Comparison of ENCODE assay signal across 32 mouse cellular contexts in the genomic region with DNA sequence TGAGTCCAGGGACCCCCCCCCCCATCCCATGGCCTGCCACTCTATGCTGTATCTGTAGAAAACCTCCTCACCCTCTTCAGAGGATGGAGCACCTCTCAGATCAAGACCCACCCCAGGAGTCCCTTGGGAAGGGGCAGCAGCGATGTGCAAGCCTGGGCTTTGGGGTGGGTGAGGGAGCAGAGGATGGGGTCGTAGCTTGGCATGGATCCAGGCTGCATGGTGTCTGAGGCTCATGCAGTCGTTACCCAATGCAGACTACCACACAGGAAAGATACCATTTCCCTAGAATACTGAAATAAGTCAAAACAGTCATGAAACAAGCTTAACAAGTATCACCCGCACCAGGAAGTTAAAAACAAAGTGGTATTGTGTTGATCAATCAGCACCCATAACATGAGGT. TPM values are rescaled to one million over a fixed set of nuclear protein-coding genes. Genes with fewer than 3 reads are reported as not detected.
DNase-seq lines count a peak whose midpoint lies in the region; ATAC-seq lines count a peak whose summit lies in the region.
"Had no signal": no experiment of that assay in that cellular context is flagged by ENCODE, and none has a peak within 500 bp of the region (broad histone marks: within the 10 kb centered on the region; RNA-seq: fewer than 3 reads in every experiment).

No protein-coding gene starts in this region.

- no peaks in the 10 kb centered on the region for H3K27me3 ChIP-seq in embryonic facial prominence, embryonic 14.5 days (replicated peaks; ENCODE audit: control insufficient read depth, insufficient read depth, low read length)
- no peaks in the 10 kb centered on the region for H3K27me3 ChIP-seq in embryonic facial prominence, embryonic 10.5 days (replicated peaks; ENCODE audit: low read depth, poor library complexity, severe bottlenecking)
- no peaks in the 10 kb centered on the region for H3K27me3 ChIP-seq in lung, embryonic 15.5 days
- H3K27me3 ChIP-seq: heart, embryonic 15.5 days; hindbrain, embryonic 13.5 days; limb, embryonic 13.5 days; liver, embryonic 12.5 days; midbrain, embryonic 13.5 days; neural tube, embryonic 13.5 days had no signal

- WGBS in embryonic facial prominence, embryonic 14.5 days: 66% methylated on average over 4 of the region's 4 CpGs
- WGBS in embryonic facial prominence, embryonic 10.5 days: 71% methylated on average over 4 of the region's 4 CpGs
- 64% methylated on average over 4 of the region's 4 CpGs for WGBS in lung, embryonic 15.5 days

- H3K4me1 ChIP-seq in embryonic facial prominence, embryonic 14.5 days (ENCODE audit: control insufficient read depth, insufficient read depth, low read length): no peaks in the 10 kb centered on the region
- no peaks in the 10 kb centered on the region for H3K4me1 ChIP-seq in embryonic facial prominence, embryonic 10.5 days
- H3K4me1 ChIP-seq in lung, embryonic 15.5 days: no peaks in the 10 kb centered on the region
- H3K4me1 ChIP-seq: forebrain, embryonic 10.5 days; heart, embryonic 10.5 days; heart, embryonic 15.5 days; hindbrain, embryonic 13.5 days; limb, embryonic 13.5 days; liver, embryonic 12.5 days; midbrain, embryonic 13.5 days; neural tube, embryonic 13.5 days had no signal

- no peak overlapping the region for H3K9ac ChIP-seq in embryonic facial prominence, embryonic 14.5 days (ENCODE audit: low read depth, low read length)
- no peak overlapping the region for H3K9ac ChIP-seq in lung, embryonic 15.5 days
- H3K9ac ChIP-seq: forebrain, postnatal 0 days; heart, embryonic 15.5 days; hindbrain, embryonic 13.5 days; limb, embryonic 13.5 days; liver, embryonic 12.5 days; liver, postnatal 0 days; midbrain, embryonic 13.5 days; neural tube, embryonic 13.5 days had no signal

- ATAC-seq in embryonic facial prominence, embryonic 14.5 days (ENCODE audit: low read depth): peak; percentile 10; the same call in 1 of the 2 replicates
- ATAC-seq in lung, embryonic 15.5 days (ENCODE audit: borderline replicate concordance, extremely low read depth, low FRiP score, low TSS enrichment): peak; percentile 4; the same call in 1 of the 2 replicates
- ATAC-seq in granulocyte monocyte progenitor cell, adult 5-6 weeks (replicated peaks; ENCODE audit: poor library complexity, severe bottlenecking): peak; percentile 21
- ATAC-seq: forebrain, postnatal 0 days; intestine, embryonic 16.5 days; liver, embryonic 12.5 days; liver, postnatal 0 days; midbrain, embryonic 13.5 days had no signal

- H3K4me2 ChIP-seq in embryonic facial prominence, embryonic 14.5 days (ENCODE audit: low read depth, low read length): no peak overlapping the region
- H3K4me2 ChIP-seq in lung, embryonic 15.5 days: no peak overlapping the region
- H3K4me2 ChIP-seq: heart, embryonic 15.5 days; hindbrain, embryonic 13.5 days; limb, embryonic 13.5 days; liver, embryonic 12.5 days; midbrain, embryonic 13.5 days; neural tube, embryonic 13.5 days had no signal

- H3K9me3 ChIP-seq in embryonic facial prominence, embryonic 14.5 days (ENCODE audit: control insufficient read depth, low read length): peaks cover 93% of the 10 kb centered on the region
- H3K9me3 ChIP-seq in embryonic facial prominence, embryonic 10.5 days: peaks cover 96% of the 10 kb centered on the region
- H3K9me3 ChIP-seq in lung, embryonic 15.5 days: peaks cover 19% of the 10 kb centered on the region

- H3K4me3 ChIP-seq in embryonic facial prominence, embryonic 14.5 days (ENCODE audit: low read depth, low read length): no peak overlapping the region
- H3K4me3 ChIP-seq in embryonic facial prominence, embryonic 10.5 days: no peak overlapping the region
- no peak overlapping the region for H3K4me3 ChIP-seq in lung, embryonic 15.5 days
- H3K4me3 ChIP-seq: forebrain, embryonic 10.5 days; heart, embryonic 10.5 days; heart, embryonic 15.5 days; hindbrain, embryonic 13.5 days; limb, embryonic 13.5 days; liver, embryonic 12.5 days; midbrain, embryonic 13.5 days; neural tube, embryonic 13.5 days had no signal

- no peaks in the 10 kb centered on the region for H3K36me3 ChIP-seq in embryonic facial prominence, embryonic 14.5 days (ENCODE audit: control insufficient read depth, insufficient read depth, low read length)
- H3K36me3 ChIP-seq in embryonic facial prominence, embryonic 10.5 days (replicated peaks): no peaks in the 10 kb centered on the region
- no peaks in the 10 kb centered on the region for H3K36me3 ChIP-seq in lung, embryonic 15.5 days
- H3K36me3 ChIP-seq: forebrain, embryonic 10.5 days; heart, embryonic 10.5 days; heart, embryonic 15.5 days; hindbrain, embryonic 13.5 days; limb, embryonic 13.5 days; liver, embryonic 12.5 days; midbrain, embryonic 13.5 days; neural tube, embryonic 13.5 days had no signal

- no peak for DNase-seq in embryonic facial prominence, embryonic 14.5 days (ENCODE audit: low spot score)
- DNase-seq in embryonic facial prominence, embryonic 10.5 days (ENCODE audit: low spot score): no peak
- DNase-seq in lung, adult 18-20 months: no peak
- DNase-seq in MN1 (ENCODE audit: low spot score): no peak
- DNase-seq in urinary bladder, postnatal 25 days (ENCODE audit: low spot score): no peak
- DNase-seq: adrenal gland, postnatal 25 days; cerebellum, adult 18-20 months; forebrain, postnatal 0 days; gastrocnemius, postnatal 10 days; kidney, adult 8-10 months; layer of hippocampus, adult 9-11 months; liver, postnatal 0 days; lung, postnatal 10 days had no signal

- no peak overlapping the region for H3K27ac ChIP-seq in embryonic facial prominence, embryonic 14.5 days (replicated peaks; ENCODE audit: low read depth, low read length)
- no peak overlapping the region for H3K27ac ChIP-seq in embryonic facial prominence, embryonic 10.5 days (replicated peaks)
- H3K27ac ChIP-seq in lung, embryonic 15.5 days: no peak overlapping the region
- H3K27ac ChIP-seq: forebrain, embryonic 10.5 days; heart, embryonic 10.5 days; heart, embryonic 15.5 days; hindbrain, embryonic 13.5 days; kidney, postnatal 0 days; limb, embryonic 13.5 days; liver, embryonic 12.5 days; macrophage; midbrain, embryonic 13.5 days; neural tube, embryonic 13.5 days had no signal

RNA-seq across cellular contexts. Expression of a gene that starts 21.9 kb away (rescaled TPM):
- polyA plus RNA-seq in embryonic facial prominence, embryonic 14.5 days (2014; fragmentation: Nextera tagmentation; extraction: Ambion mirVana): 1.7 and 2.2 TPM in 2 replicates
- 1.0 and 1.1 TPM in 2 replicates for polyA plus RNA-seq in embryonic facial prominence, embryonic 10.5 days (2016; fragmentation: Nextera tagmentation; extraction: Ambion mirVana)
- polyA plus RNA-seq in lung, embryonic 15.5 days (2015; fragmentation: Nextera tagmentation; extraction: Ambion mirVana): 0.90 and 1.1 TPM in 2 replicates
- 0.34 TPM in 1 of 2 replicates, not detected in the other for total RNA-seq in granulocyte monocyte progenitor cell, adult 5-6 weeks (2014; fragmentation: Nextera tagmentation)
- total RNA-seq in granulocyte monocyte progenitor cell, adult 5-6 weeks (2017): 0.10 and 0.13 TPM in 2 replicates
- total RNA-seq: forebrain, postnatal 0 days had no signal

RNA-seq across cellular contexts. Expression of a gene that starts 28.8 kb away (rescaled TPM):
- polyA plus RNA-seq in embryonic facial prominence, embryonic 14.5 days (2014; fragmentation: Nextera tagmentation; extraction: Ambion mirVana): 110 and 137 TPM in 2 replicates
- 219 and 220 TPM in 2 replicates for polyA plus RNA-seq in embryonic facial prominence, embryonic 10.5 days (2016; fragmentation: Nextera tagmentation; extraction: Ambion mirVana)
- 184 and 198 TPM in 2 replicates for polyA plus RNA-seq in lung, embryonic 15.5 days (2015; fragmentation: Nextera tagmentation; extraction: Ambion mirVana)
- total RNA-seq in granulocyte monocyte progenitor cell, adult 5-6 weeks (2014; fragmentation: Nextera tagmentation): 116 and 136 TPM in 2 replicates
- total RNA-seq in granulocyte monocyte progenitor cell, adult 5-6 weeks (2017): 142 and 147 TPM in 2 replicates

RNA-seq across cellular contexts. Expression of a gene that starts 28.8 kb away (rescaled TPM):
- polyA plus RNA-seq in embryonic facial prominence, embryonic 14.5 days (2014; fragmentation: Nextera tagmentation; extraction: Ambion mirVana): 0.07 TPM in 1 of 2 replicates, not detected in the other
- polyA plus RNA-seq in embryonic facial prominence, embryonic 10.5 days (2016; fragmentation: Nextera tagmentation; extraction: Ambion mirVana): not detected in 2 replicates
- polyA plus RNA-seq in lung, embryonic 15.5 days (2015; fragmentation: Nextera tagmentation; extraction: Ambion mirVana): 0.04 and 0.10 TPM in 2 replicates
- total RNA-seq in granulocyte monocyte progenitor cell, adult 5-6 weeks (2014; fragmentation: Nextera tagmentation): not detected in 2 replicates
- total RNA-seq in granulocyte monocyte progenitor cell, adult 5-6 weeks (2017): not detected in 2 replicates
- total RNA-seq: adrenal gland, postnatal 25 days; gastrocnemius, postnatal 10 days; heart, postnatal 25 days; MEL had no signal
- polyA plus RNA-seq: embryonic facial prominence, embryonic 11.5 days; forebrain, embryonic 10.5 days; gonadal fat pad, adult 2 months; heart, embryonic 15.5 days; intestine, embryonic 16.5 days; kidney, postnatal 0 days; limb, embryonic 13.5 days; liver, embryonic 12.5 days; liver, postnatal 0 days; macrophage; urinary bladder, adult 2 months had no signal

RNA-seq across cellular contexts. Expression of a gene that starts 36.9 kb away (rescaled TPM):
- polyA plus RNA-seq in embryonic facial prominence, embryonic 14.5 days (2014; fragmentation: Nextera tagmentation; extraction: Ambion mirVana): 0.93 and 1.6 TPM in 2 replicates
- polyA plus RNA-seq in embryonic facial prominence, embryonic 10.5 days (2016; fragmentation: Nextera tagmentation; extraction: Ambion mirVana): not detected in 2 replicates
- polyA plus RNA-seq in lung, embryonic 15.5 days (2015; fragmentation: Nextera tagmentation; extraction: Ambion mirVana): 0.11 TPM in 1 of 2 replicates, not detected in the other
- 0.83 and 1.2 TPM in 2 replicates for total RNA-seq in granulocyte monocyte progenitor cell, adult 5-6 weeks (2014; fragmentation: Nextera tagmentation)
- 0.72 TPM in 1 of 2 replicates, not detected in the other for total RNA-seq in granulocyte monocyte progenitor cell, adult 5-6 weeks (2017)
- total RNA-seq: gastrocnemius, postnatal 10 days; heart, postnatal 25 days; left cerebral cortex, postnatal 10 days; MEL had no signal
- polyA plus RNA-seq: embryonic facial prominence, embryonic 11.5 days; forebrain, postnatal 0 days; heart, embryonic 10.5 days; heart, embryonic 15.5 days; hindbrain, embryonic 13.5 days; liver, embryonic 12.5 days; macrophage; midbrain, embryonic 13.5 days; neural tube, embryonic 13.5 days had no signal

RNA-seq across cellular contexts. Expression of a gene that starts 43.1 kb away (rescaled TPM):
- 8.7 and 11.9 TPM in 2 replicates for polyA plus RNA-seq in embryonic facial prominence, embryonic 14.5 days (2014; fragmentation: Nextera tagmentation; extraction: Ambion mirVana)
- 10.6 and 12.2 TPM in 2 replicates for polyA plus RNA-seq in embryonic facial prominence, embryonic 10.5 days (2016; fragmentation: Nextera tagmentation; extraction: Ambion mirVana)
- polyA plus RNA-seq in lung, embryonic 15.5 days (2015; fragmentation: Nextera tagmentation; extraction: Ambion mirVana): 6.1 and 6.9 TPM in 2 replicates
- total RNA-seq in granulocyte monocyte progenitor cell, adult 5-6 weeks (2014; fragmentation: Nextera tagmentation): not detected in 2 replicates
- 1.1 TPM in 1 of 2 replicates, not detected in the other for total RNA-seq in granulocyte monocyte progenitor cell, adult 5-6 weeks (2017)
- total RNA-seq: MEL had no signal
- polyA plus RNA-seq: macrophage had no signal
